Comparison of ENCODE assay signal across 8 mouse cellular contexts in genomic region chr7:80386235-80386930, GRCm38 (mm10). TPM values are rescaled to one million over a fixed set of nuclear protein-coding genes. Genes with fewer than 3 reads are reported as not detected.
DNase-seq lines count a peak whose midpoint lies in the region; ATAC-seq lines count a peak whose summit lies in the region.

No protein-coding gene starts in this region.

- DNase-seq in NIH3T3 (ENCODE audit: low read depth): peak; percentile 97
- peak; percentile 97 to 99 for DNase-seq in cerebellum, postnatal 10 days
- DNase-seq in frontal cortex, postnatal 10 days (ENCODE audit: low spot score in 2 of 2): peak; percentile 72 to 87
- DNase-seq in layer of hippocampus, postnatal 14 days (ENCODE audit: low spot score in 2 of 2): peak; percentile 88 to 93
- peak; percentile 90 to 94 for DNase-seq in lung, postnatal 4 days
- peak; percentile 77 for DNase-seq in retina, postnatal 7 days (ENCODE audit: low read depth, low spot score)
- peak; percentile 82 to 86 for DNase-seq in urinary bladder, adult 18-20 months (ENCODE audit: low spot score in 2 of 2)

- no peaks in the 10 kb centered on the region for H3K9me3 ChIP-seq in hindbrain, embryonic 12.5 days (replicated peaks)

- peak overlapping the region; percentile 4; the same call in 1 of the 2 replicates for H3K4me3 ChIP-seq in hindbrain, embryonic 12.5 days

- H3K4me1 ChIP-seq in hindbrain, embryonic 12.5 days: peaks cover 20% of the 10 kb centered on the region

- H3K36me3 ChIP-seq in hindbrain, embryonic 12.5 days: peaks cover 16% of the 10 kb centered on the region

- no peak overlapping the region for H3K27ac ChIP-seq in hindbrain, embryonic 12.5 days

- ATAC-seq in hindbrain, embryonic 12.5 days (ENCODE audit: low FRiP score): peak; percentile 64

- 0 out of 2 replicates have a peak overlapping the region, but pooled peaks have one; percentile 53 for H3K9ac ChIP-seq in hindbrain, embryonic 12.5 days

- 34% methylated on average over 17 of the region's 18 CpGs for WGBS in hindbrain, embryonic 12.5 days

- H3K4me2 ChIP-seq in hindbrain, embryonic 12.5 days (replicated peaks): peak overlapping the region; percentile 50

- peaks cover 33% of the 10 kb centered on the region for H3K27me3 ChIP-seq in hindbrain, embryonic 12.5 days

RNA-seq across cellular contexts. Expression of gene Fes, which starts 1.4 kb away (rescaled TPM):
- 10.2 and 11.8 TPM in 2 replicates for polyA plus RNA-seq in hindbrain, embryonic 12.5 days (2016; fragmentation: Nextera tagmentation; extraction: Ambion mirVana)
- 1 to 10 TPM; 5.6 to 9.9 TPM for total RNA-seq in layer of hippocampus, postnatal 14 days (2021)

RNA-seq across cellular contexts. Expression of gene Man2a2, which starts 15.2 kb away (rescaled TPM):
- 27.2 and 30.9 TPM in 2 replicates for polyA plus RNA-seq in hindbrain, embryonic 12.5 days (2016; fragmentation: Nextera tagmentation; extraction: Ambion mirVana)
- 100 to 1,000 TPM; 124 to 139 TPM for total RNA-seq in layer of hippocampus, postnatal 14 days (2021)

RNA-seq across cellular contexts. Expression of gene Furin, which starts 18.9 kb away (rescaled TPM):
- polyA plus RNA-seq in hindbrain, embryonic 12.5 days (2016; fragmentation: Nextera tagmentation; extraction: Ambion mirVana): 6.1 and 6.9 TPM in 2 replicates
- total RNA-seq in layer of hippocampus, postnatal 14 days (2021): 10 to 100 TPM; 48.7 to 50.3 TPM

RNA-seq across cellular contexts. Expression of gene Hddc3, which starts 43.5 kb away (rescaled TPM):
- polyA plus RNA-seq in hindbrain, embryonic 12.5 days (2016; fragmentation: Nextera tagmentation; extraction: Ambion mirVana): 20.2 and 22.0 TPM in 2 replicates
- total RNA-seq in layer of hippocampus, postnatal 14 days (2021): 10 to 100 TPM; 45.8 to 46.3 TPM

RNA-seq across cellular contexts. Expression of gene Unc45a, which starts 45.6 kb away (rescaled TPM):
- polyA plus RNA-seq in hindbrain, embryonic 12.5 days (2016; fragmentation: Nextera tagmentation; extraction: Ambion mirVana): 56.2 and 60.6 TPM in 2 replicates
- 10 to 100 TPM; 40.6 to 47.9 TPM for total RNA-seq in layer of hippocampus, postnatal 14 days (2021)
